ENCODE assay signal across 8 mouse cellular contexts in the genomic region with DNA sequence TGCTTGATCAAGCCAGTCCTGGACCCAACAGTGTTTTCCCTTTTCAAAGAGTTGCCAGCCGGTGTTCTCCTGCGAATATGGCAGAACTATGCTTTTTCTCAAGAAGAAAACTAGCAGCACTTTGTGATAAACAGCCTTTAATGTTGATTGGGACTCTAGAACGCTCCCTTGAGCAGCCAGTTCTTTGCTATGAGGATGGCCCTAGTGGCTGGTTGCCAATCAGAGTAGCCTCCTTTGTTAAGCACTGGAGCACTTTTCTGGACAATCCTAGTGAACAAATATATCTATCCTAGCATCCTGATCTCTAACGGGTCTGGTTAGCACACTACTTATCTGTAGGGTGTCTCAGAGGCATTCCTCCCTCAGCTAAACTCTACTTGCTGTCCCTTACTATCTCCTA. TPM values are rescaled to one million over a fixed set of nuclear protein-coding genes. Genes with fewer than 3 reads are reported as not detected.
A peak's percentile ranks its signal among the peaks of the same experiment; 100 is the strongest.
DNase-seq lines count a peak whose midpoint lies in the region; ATAC-seq lines count a peak whose summit lies in the region.
"Not testable (repeated sequence)": the region's sequence is repeated elsewhere in the genome, so short reads cannot be mapped to it uniquely, and the experiment has no call there.

No protein-coding gene starts in this region.

- ATAC-seq in forebrain, embryonic 12.5 days (ENCODE audit: low FRiP score); heart, embryonic 16.5 days (replicated peaks; ENCODE audit: extremely low read depth, insufficient read depth, low FRiP score); limb, embryonic 13.5 days (ENCODE audit: low FRiP score, low read depth): not testable (repeated sequence)

- not testable (repeated sequence) for H3K79me2 ChIP-seq in macrophage (ENCODE audit: inconsistent target)

- WGBS in forebrain, embryonic 12.5 days: 77% methylated on average over 4 of the region's 4 CpGs
- WGBS in heart, embryonic 16.5 days: 59% methylated on average over 3 of the region's 4 CpGs
- 84% methylated on average over 4 of the region's 4 CpGs for WGBS in limb, embryonic 13.5 days
- 64% methylated on average over 2 of the region's 4 CpGs for WGBS in macrophage (ENCODE audit: missing documents)

- not testable (repeated sequence) for H3K27me3 ChIP-seq in forebrain, embryonic 12.5 days; heart, embryonic 16.5 days (ENCODE audit: control insufficient read depth, insufficient read depth, low read length); limb, embryonic 13.5 days

- H3K27ac ChIP-seq in forebrain, embryonic 12.5 days; heart, embryonic 16.5 days (ENCODE audit: low read length); limb, embryonic 13.5 days; macrophage: not testable (repeated sequence)

- H3K36me3 ChIP-seq in forebrain, embryonic 12.5 days (replicated peaks); heart, embryonic 16.5 days (ENCODE audit: control insufficient read depth, insufficient read depth); macrophage (ENCODE audit: inconsistent target): not testable (repeated sequence)
- H3K36me3 ChIP-seq in limb, embryonic 13.5 days: peaks cover 15% of the 10 kb centered on the region

- H3K9ac ChIP-seq in forebrain, embryonic 12.5 days: not testable (repeated sequence)
- H3K9ac ChIP-seq in heart, embryonic 16.5 days (ENCODE audit: low read length): peak overlapping the region; percentile 80
- H3K9ac ChIP-seq in limb, embryonic 13.5 days: peak overlapping the region; percentile 68

- H3K4me2 ChIP-seq in forebrain, embryonic 12.5 days: peak overlapping the region; percentile 64
- peak overlapping the region; percentile 93 for H3K4me2 ChIP-seq in heart, embryonic 16.5 days (ENCODE audit: low read depth, low read length)
- peak overlapping the region; percentile 75 for H3K4me2 ChIP-seq in limb, embryonic 13.5 days (replicated peaks)

- peak; percentile 7 for DNase-seq in 416B (ENCODE audit: low read depth)
- DNase-seq in cerebellum, adult 9-10 months: peak; percentile 65
- DNase-seq in kidney, adult 11 months: peak; percentile 14
- peak; percentile 8 for DNase-seq in right cerebral cortex, postnatal 14 days

- not testable (repeated sequence) for H3K9me3 ChIP-seq in forebrain, embryonic 12.5 days; heart, embryonic 16.5 days (replicated peaks; ENCODE audit: control insufficient read depth, low read length)
- peaks cover 24% of the 10 kb centered on the region for H3K9me3 ChIP-seq in limb, embryonic 13.5 days

- not testable (repeated sequence) for H3K4me1 ChIP-seq in forebrain, embryonic 12.5 days; heart, embryonic 16.5 days (ENCODE audit: control insufficient read depth, insufficient read depth, low read length); limb, embryonic 13.5 days

- H3K4me3 ChIP-seq in forebrain, embryonic 12.5 days (replicated peaks): peak overlapping the region; percentile 64
- H3K4me3 ChIP-seq in heart, embryonic 16.5 days (ENCODE audit: low read length): peak overlapping the region; percentile 73; the same call in 1 of the 2 replicates
- H3K4me3 ChIP-seq in limb, embryonic 13.5 days: peak overlapping the region; percentile 66
- H3K4me3 ChIP-seq in macrophage (ENCODE audit: inconsistent target): peak overlapping the region; percentile 83

RNA-seq across cellular contexts. Expression of a gene that starts 0.8 kb away (rescaled TPM):
- polyA plus RNA-seq in forebrain, embryonic 12.5 days (2016; fragmentation: Nextera tagmentation; extraction: Ambion mirVana): not detected in 2 replicates
- 0.06 and 0.08 TPM in 2 replicates for polyA plus RNA-seq in heart, embryonic 16.5 days (2015; fragmentation: Nextera tagmentation; extraction: Ambion mirVana)
- polyA plus RNA-seq in limb, embryonic 13.5 days (2015; fragmentation: Nextera tagmentation; extraction: Ambion mirVana): 0.13 TPM in 2 replicates
- total RNA-seq in macrophage (2018; cell fraction: chromatin; rRNA removed): 1 to 10 TPM in 1 of 26 experiments, under 1 TPM in 23, not detected in 2; 0.26 to 1.1 (median 0.53) TPM
- under 1 TPM in 3 of 26 experiments, not detected in 23; 0.03 to 0.05 (median 0.04) TPM for total RNA-seq in macrophage (2018; cell fraction: cytosol; rRNA removed)
- under 1 TPM in 16 of 26 experiments, not detected in 10; 0.11 to 0.92 (median 0.31) TPM for total RNA-seq in macrophage (2018; cell fraction: nucleus; rRNA removed)
- 0.03 TPM in 1 of 3 replicates, not detected in the others for polyA plus RNA-seq in macrophage (2018)

RNA-seq across cellular contexts. Expression of a gene that starts 1.2 kb away (rescaled TPM):
- polyA plus RNA-seq in forebrain, embryonic 12.5 days (2016; fragmentation: Nextera tagmentation; extraction: Ambion mirVana): 7.7 and 9.0 TPM in 2 replicates
- 6.7 and 8.8 TPM in 2 replicates for polyA plus RNA-seq in heart, embryonic 16.5 days (2015; fragmentation: Nextera tagmentation; extraction: Ambion mirVana)
- polyA plus RNA-seq in limb, embryonic 13.5 days (2015; fragmentation: Nextera tagmentation; extraction: Ambion mirVana): 10.3 and 11.3 TPM in 2 replicates
- total RNA-seq in macrophage (2018; cell fraction: chromatin; rRNA removed): 10 to 100 TPM in 25 of 26 experiments, 1 to 10 TPM in 1; 9.6 to 71.3 (median 26.3) TPM
- 1 to 10 TPM; 2.0 to 7.4 (median 4.7) TPM for total RNA-seq in macrophage (2018; cell fraction: cytosol; rRNA removed)
- total RNA-seq in macrophage (2018; cell fraction: nucleus; rRNA removed): 10 to 100 TPM in 19 of 26 experiments, 1 to 10 TPM in 7; 4.5 to 47.7 (median 18.6) TPM
- polyA plus RNA-seq in macrophage (2018): 4.4 to 8.1 TPM (median 5.5 TPM) in 3 replicates

RNA-seq across cellular contexts. Expression of a gene that starts 50.0 kb away (rescaled TPM):
- polyA plus RNA-seq in forebrain, embryonic 12.5 days (2016; fragmentation: Nextera tagmentation; extraction: Ambion mirVana): 0.06 and 0.23 TPM in 2 replicates
- polyA plus RNA-seq in heart, embryonic 16.5 days (2015; fragmentation: Nextera tagmentation; extraction: Ambion mirVana): 0.14 and 0.22 TPM in 2 replicates
- polyA plus RNA-seq in limb, embryonic 13.5 days (2015; fragmentation: Nextera tagmentation; extraction: Ambion mirVana): 0.31 and 0.39 TPM in 2 replicates
- under 1 TPM in 19 of 26 experiments, not detected in 7; 0.11 to 0.33 (median 0.17) TPM for total RNA-seq in macrophage (2018; cell fraction: chromatin; rRNA removed)
- total RNA-seq in macrophage (2018; cell fraction: cytosol; rRNA removed): under 1 TPM in 21 of 26 experiments, not detected in 5; under 0.01 to 0.07 (median 0.04) TPM
- under 1 TPM in 15 of 26 experiments, not detected in 11; 0.05 to 0.34 (median 0.15) TPM for total RNA-seq in macrophage (2018; cell fraction: nucleus; rRNA removed)
- polyA plus RNA-seq in macrophage (2018): 0.04 to 0.06 TPM in 2 of 3 replicates, not detected in the other

Comparison
In these comparisons a context has a peak if more than half of its experiments do, and no peak if none do; other contexts are left out.
1. DNase-seq: peak in every context shown above with its lines; median percentile 65 in cerebellum, adult 9-10 months; 14 in kidney, adult 11 months; 8 in right cerebral cortex, postnatal 14 days; 7 in 416B.